Mouse (Mus musculus) brown adipose tissue, adult 24 weeks (tissue): ENCODE measurements around the gene Klk1b8. TPM values are rescaled to one million over a fixed set of nuclear protein-coding genes. Genes with fewer than 3 reads are reported as not detected.
"Not testable (repeated sequence)": the region's sequence is repeated elsewhere in the genome, so short reads cannot be mapped to it uniquely, and the experiment has no call there.

Source experiments
- H3K27ac ChIP-seq: fragments of 200-500 bp; replicated peaks from 2 replicates; pipeline ENCODE4 v1.5.1; 2012; ENCODE audit warnings: low read depth, mild to moderate bottlenecking, low read length
- H3K4me1 ChIP-seq: fragments of 200-500 bp; 2 replicates; pipeline ENCODE4 v1.6.1; 2012; ENCODE audit warnings: low read length, mixed read lengths; ENCODE audit not compliant: control insufficient read depth, insufficient read depth, insufficient read length
- H3K4me3 ChIP-seq: fragments of 200-500 bp; 2 replicates; pipeline ENCODE4 v1.5.1; 2012; ENCODE audit warnings: low read depth, mild to moderate bottlenecking, low read length, moderate library complexity; ENCODE audit not compliant: insufficient read depth
- polyA plus RNA-seq: library from polyadenylated mRNA; stranded (reverse); fragments of >200 nt; gene quantifications from 2 replicates; pipeline ENCODE4 v1.2.4, GENCODE M21; 2012; ENCODE audit not compliant: missing spikeins, insufficient read depth, insufficient read length

Klk1b8 gene
- polyA plus RNA-seq, 1 experiment = not detected

GRCm38 (mm10) chr7:43952703-43953102 lies 2.2 kb downstream of the Klk1b8 start:
- Histone ChIP-seq H3K4me1 (no peaks in the 10 kb centered on the region), H3K27ac (no peak overlapping the region), H3K4me3 (no peak overlapping the region)

GRCm38 (mm10) chr7:43966451-43966850 lies 16.0 kb downstream of the Klk1b8 start, which contains the start of gene Klk1b1:
Gene Klk1b1, plus strand, starts transcription at chr7:43966751.
- H3K4me1 ChIP-seq = no peaks in the 10 kb centered on the region
- no peak within 1 kb of the TSS for H3K27ac ChIP-seq
- no peak within 1 kb of the TSS for H3K4me3 ChIP-seq

- no peak overlapping the region for H3K27ac ChIP-seq
- H3K4me3 ChIP-seq = no peak overlapping the region
- H3K4me1 ChIP-seq = no peaks in the 10 kb centered on the region
Observed at GRCm38 (mm10) chr7:43967058-43967457, 16.6 kb downstream of the Klk1b8 start.

GRCm38 (mm10) chr7:43967612-43968011 lies 17.1 kb downstream of the Klk1b8 start:
- no peak overlapping the region for H3K27ac ChIP-seq
- no peak overlapping the region for H3K4me3 ChIP-seq
- H3K4me1 ChIP-seq = no peaks in the 10 kb centered on the region

GRCm38 (mm10) chr7:43975761-43976160 lies 25.3 kb downstream of the Klk1b8 start, which contains the start of gene Klk1b9:
Gene Klk1b9, plus strand, starts transcription at chr7:43976061.
- H3K4me1 ChIP-seq, H3K27ac ChIP-seq, H3K4me3 ChIP-seq: not testable (repeated sequence)

GRCm38 (mm10) chr7:43985657-43986056 lies 35.2 kb downstream of the Klk1b8 start:
- Histone ChIP-seq H3K4me3 (no peak overlapping the region), H3K4me1 (no peaks in the 10 kb centered on the region), H3K27ac (no peak overlapping the region)

GRCm38 (mm10) chr7:43994821-43995220 lies 44.4 kb downstream of the Klk1b8 start:
- not testable (repeated sequence) for H3K4me3 ChIP-seq, H3K4me1 ChIP-seq, H3K27ac ChIP-seq

- H3K4me1 ChIP-seq, H3K27ac ChIP-seq, H3K4me3 ChIP-seq: not testable (repeated sequence)
Observed at GRCm38 (mm10) chr7:43995577-43995976, 45.1 kb downstream of the Klk1b8 start, which contains the start of gene Klk1b11. Gene Klk1b11, plus strand, starts transcription at chr7:43995877.

Other genes starting within 250 kb of the Klk1b8 start
- not detected in 2 replicates for gene Klk13, start 238.1 kb upstream of the Klk1b8 start, polyA plus RNA-seq
- gene Klk12, start 181.8 kb upstream of the Klk1b8 start, polyA plus RNA-seq = not detected in 2 replicates
- not detected in 2 replicates for gene Klk11, start 176.1 kb upstream of the Klk1b8 start, polyA plus RNA-seq
- gene Klk10, start 169.6 kb upstream of the Klk1b8 start, polyA plus RNA-seq = not detected in 2 replicates
- gene Klk9, start 158.8 kb upstream of the Klk1b8 start, polyA plus RNA-seq = not detected in 2 replicates
- 2.3 and 3.4 TPM in 2 replicates for gene Klk8, start 153.1 kb upstream of the Klk1b8 start, polyA plus RNA-seq
- not detected in 2 replicates for gene Klk7, start 139.4 kb upstream of the Klk1b8 start, polyA plus RNA-seq
- gene Klk6, start 126.2 kb upstream of the Klk1b8 start, polyA plus RNA-seq = not detected in 2 replicates
- not detected in 2 replicates for gene Klk5, start 108.7 kb upstream of the Klk1b8 start, polyA plus RNA-seq
- not detected in 2 replicates for gene Klk4, start 69.5 kb upstream of the Klk1b8 start, polyA plus RNA-seq
- not detected in 2 replicates for gene Klk15, start 16.9 kb upstream of the Klk1b8 start, polyA plus RNA-seq
- gene Klk1b1, start 16.1 kb downstream of the Klk1b8 start, polyA plus RNA-seq = not detected in 2 replicates
- not detected in 2 replicates for gene Klk1b9, start 25.4 kb downstream of the Klk1b8 start, polyA plus RNA-seq
- gene Klk1b11, start 45.2 kb downstream of the Klk1b8 start, polyA plus RNA-seq = not detected in 2 replicates
- not detected in 2 replicates for gene Klk1b26, start 61.5 kb downstream of the Klk1b8 start, polyA plus RNA-seq
- gene Klk1b27, start 101.6 kb downstream of the Klk1b8 start, polyA plus RNA-seq = not detected in 2 replicates
- gene Klk1b21, start 151.7 kb downstream of the Klk1b8 start, polyA plus RNA-seq = not detected in 2 replicates
- not detected in 2 replicates for gene Klk1b22, start 162.0 kb downstream of the Klk1b8 start, polyA plus RNA-seq
- gene Klk1b16, start 186.1 kb downstream of the Klk1b8 start, polyA plus RNA-seq = not detected in 2 replicates
- not detected in 2 replicates for gene Klk1b24, start 237.6 kb downstream of the Klk1b8 start, polyA plus RNA-seq
- not detected in 2 replicates for gene Klk1b3, start 247.5 kb downstream of the Klk1b8 start, polyA plus RNA-seq